Mouse (Mus musculus) left cerebral cortex, postnatal 25 days (tissue): ENCODE data around the gene Tln2. TPM values are rescaled to one million over a fixed set of nuclear protein-coding genes. Genes with fewer than 3 reads are reported as not detected.

Experiments used
- DNase-seq, 2 experiments: peaks; one replicate each; pipeline ENCODE4 v3.0.0; 2022; ENCODE audit warnings: low spot score in 2 of 2, mixed read lengths in 1 of 2
- intact Hi-C: fragments of 180-260 bp; cut with DNase I; formaldehyde crosslinking; loops from one replicate; pipeline ENCODE4 v1.15.1; 2025
- total RNA-seq, 2 experiments: library from RNA; stranded (reverse); gene quantifications; 2 replicates each; pipeline ENCODE4 v1.2.3; 2021

Gene Tln2
- total RNA-seq, 2 experiments from 2014 or later: 105 to 106 TPM

- intact Hi-C loops: no loop called here
- no peak for DNase-seq
These were observed 9.5 kb downstream of the Tln2 start for GRCm38 (mm10) chr9:67549811-67550501.

- intact Hi-C loops: no loop called here
These were observed 10.2 kb downstream of the Tln2 start for GRCm38 (mm10) chr9:67549332-67549731.

GRCm38 (mm10) chr9:67546650-67547049 lies 12.9 kb downstream of the Tln2 start:
- intact Hi-C loops: no loop called here
- no peak for DNase-seq

More at GRCm38 (mm10) chr9:67549332-67549731, 10.2 kb downstream of the Tln2 start:
- DNase-seq: no peak

GRCm38 (mm10) chr9:67545794-67546193 lies 13.7 kb downstream of the Tln2 start:
- DNase-seq: no peak
- intact Hi-C loops: no loop called here

GRCm38 (mm10) chr9:67544783-67545182 lies 14.7 kb downstream of the Tln2 start:
- intact Hi-C loops: no loop called here
- peak in 1 of 2 experiments; percentile 26 for DNase-seq

GRCm38 (mm10) chr9:67541948-67542347 lies 17.6 kb downstream of the Tln2 start:
- no peak for DNase-seq
- intact Hi-C loops: no loop called here

GRCm38 (mm10) chr9:67539776-67540706 lies 19.5 kb downstream of the Tln2 start:
- intact Hi-C loops: no loop called here
- DNase-seq: no peak

- DNase-seq: no peak
- intact Hi-C loops: no loop called here
These were observed 25.1 kb downstream of the Tln2 start for GRCm38 (mm10) chr9:67534420-67534819.

- intact Hi-C loops: no loop called here
- no peak for DNase-seq
These were observed 26.2 kb downstream of the Tln2 start for GRCm38 (mm10) chr9:67533260-67533659.

- no peak for DNase-seq
- intact Hi-C loops: no loop called here
These were observed 26.9 kb downstream of the Tln2 start for GRCm38 (mm10) chr9:67532631-67533030.

GRCm38 (mm10) chr9:67529600-67529999 lies 29.9 kb downstream of the Tln2 start:
- no peak for DNase-seq
- intact Hi-C loops: no loop called here

GRCm38 (mm10) chr9:67527726-67528125 lies 31.8 kb downstream of the Tln2 start:
- intact Hi-C loops: no loop called here

GRCm38 (mm10) chr9:67521736-67522135 lies 37.8 kb downstream of the Tln2 start:
- intact Hi-C loops: no loop called here
- no peak for DNase-seq

More at GRCm38 (mm10) chr9:67527726-67528125, 31.8 kb downstream of the Tln2 start:
- no peak for DNase-seq

- DNase-seq: no peak
- intact Hi-C loops: no loop called here
These were observed 50.0 kb downstream of the Tln2 start for GRCm38 (mm10) chr9:67509510-67509909.

GRCm38 (mm10) chr9:67504669-67505260 lies 54.7 kb downstream of the Tln2 start:
- intact Hi-C loops: no loop called here
- DNase-seq: no peak

GRCm38 (mm10) chr9:67501801-67502200 lies 57.7 kb downstream of the Tln2 start:
- DNase-seq: no peak

GRCm38 (mm10) chr9:67496368-67496767 lies 63.1 kb downstream of the Tln2 start:
- peak in 1 of 2 experiments; percentile 55 for DNase-seq
- intact Hi-C loops: no loop called here

More at GRCm38 (mm10) chr9:67501801-67502200, 57.7 kb downstream of the Tln2 start:
- intact Hi-C loops: no loop called here

GRCm38 (mm10) chr9:67495350-67495749 lies 64.2 kb downstream of the Tln2 start:
- no peak for DNase-seq
- intact Hi-C loops: no loop called here

- intact Hi-C loops: no loop called here
- no peak for DNase-seq
These were observed 65.5 kb downstream of the Tln2 start for GRCm38 (mm10) chr9:67493876-67494552.

- no peak for DNase-seq
- intact Hi-C loops: no loop called here
These were observed 70.1 kb downstream of the Tln2 start for GRCm38 (mm10) chr9:67489370-67489769.
